Mouse (Mus musculus) heart, postnatal 25 days (tissue): ENCODE data around the gene Dock2. TPM values are rescaled to one million over a fixed set of nuclear protein-coding genes. Genes with fewer than 3 reads are reported as not detected.
"Not testable (repeated sequence)": the region's sequence is repeated elsewhere in the genome, so short reads cannot be mapped to it uniquely, and the experiment has no call there.

Source experiments
- DNase-seq: peaks from one replicate; pipeline ENCODE4 v3.0.0; 2022; ENCODE audit warnings: low spot score
- intact Hi-C: fragments of 180-260 bp; cut with DNase I; formaldehyde crosslinking; loops from one replicate; pipeline ENCODE4 v1.15.1; 2025
- total RNA-seq, 2 experiments: library from RNA; stranded (reverse); gene quantifications; 2 replicates each; pipeline ENCODE4 v1.2.3; 2021

Gene Dock2
- total RNA-seq, 2 experiments from 2014 or later: 2.2 to 2.5 TPM

- intact Hi-C loops: no loop called here
- DNase-seq: no peak
Observed at GRCm38 (mm10) chr11:34240252-34240651, 543.4 kb downstream of the Dock2 start.

DNA sequence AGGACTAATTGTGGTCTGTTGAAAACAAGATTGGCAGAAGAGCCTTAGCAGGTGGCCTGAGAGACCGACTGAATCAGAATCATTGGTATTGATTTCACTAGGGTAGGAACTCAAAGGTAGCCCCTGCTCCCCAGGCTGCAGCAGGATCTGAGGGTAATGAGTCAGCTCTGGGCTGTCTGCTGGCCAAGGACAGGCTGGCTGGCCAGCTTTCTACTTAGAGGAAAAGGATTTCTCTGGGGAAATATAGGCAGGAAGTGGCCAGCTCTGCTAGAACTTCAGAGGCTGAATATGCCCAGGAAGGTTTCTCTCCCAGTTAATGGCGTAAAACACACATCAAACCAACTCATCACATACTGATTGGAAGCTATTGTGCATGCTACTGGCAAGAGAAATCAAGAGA lies 544.0 kb downstream of the Dock2 start:
- no peak for DNase-seq
- intact Hi-C loops: no loop called here

DNA sequence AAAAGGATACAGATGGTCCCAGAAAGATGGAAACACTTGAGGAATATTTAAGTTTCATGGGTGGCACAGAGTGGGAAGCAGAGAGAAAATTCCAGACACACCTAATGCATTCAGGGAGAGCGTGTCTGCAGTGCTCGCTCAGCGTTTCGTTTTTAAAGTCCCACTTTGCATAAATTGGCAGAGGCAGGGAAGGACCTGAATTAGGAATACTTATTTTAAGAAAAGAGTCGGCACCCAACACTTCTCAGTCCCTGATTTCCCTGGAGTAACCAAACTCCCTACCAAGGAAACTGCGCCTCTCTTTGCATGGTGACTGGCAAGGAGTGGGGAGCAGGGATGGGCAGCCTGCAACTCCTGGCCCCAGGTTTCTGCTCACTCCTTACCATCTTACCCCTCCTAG lies 546.8 kb downstream of the Dock2 start:
- no peak for DNase-seq
- intact Hi-C loops: no loop called here

DNA sequence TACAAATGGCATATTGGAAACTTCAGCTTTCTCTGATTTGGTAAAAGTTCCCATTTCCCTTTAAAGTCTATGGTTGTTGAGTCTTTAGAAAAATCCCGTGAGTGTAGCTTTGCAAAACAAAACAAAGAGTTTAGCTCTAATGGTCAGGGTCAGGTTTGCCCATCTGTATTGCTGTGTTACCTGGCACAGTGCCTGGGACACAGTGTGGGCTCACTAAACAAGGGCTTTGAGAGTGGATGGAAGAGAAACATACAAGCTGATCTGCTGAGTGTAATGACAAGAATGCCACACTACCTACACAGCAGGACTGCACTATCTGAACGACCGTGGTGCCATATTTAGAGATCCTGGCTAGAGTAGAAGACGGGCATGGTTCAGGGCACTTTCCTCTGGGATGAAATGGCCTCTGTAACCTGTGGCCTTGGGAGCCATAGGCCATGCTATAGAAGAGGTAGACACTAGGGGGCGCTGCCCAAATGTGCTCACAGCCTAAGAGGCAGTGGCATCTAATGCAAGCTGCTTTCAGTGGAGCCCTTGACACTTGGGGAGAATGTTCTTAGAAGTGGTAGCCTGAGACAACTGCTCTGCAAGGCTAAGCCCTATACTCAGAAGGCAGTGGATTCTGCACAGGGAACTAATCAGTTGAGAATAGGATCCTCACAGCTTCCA lies 547.5 kb downstream of the Dock2 start:
- intact Hi-C loops: no loop called here
- no peak for DNase-seq

DNA sequence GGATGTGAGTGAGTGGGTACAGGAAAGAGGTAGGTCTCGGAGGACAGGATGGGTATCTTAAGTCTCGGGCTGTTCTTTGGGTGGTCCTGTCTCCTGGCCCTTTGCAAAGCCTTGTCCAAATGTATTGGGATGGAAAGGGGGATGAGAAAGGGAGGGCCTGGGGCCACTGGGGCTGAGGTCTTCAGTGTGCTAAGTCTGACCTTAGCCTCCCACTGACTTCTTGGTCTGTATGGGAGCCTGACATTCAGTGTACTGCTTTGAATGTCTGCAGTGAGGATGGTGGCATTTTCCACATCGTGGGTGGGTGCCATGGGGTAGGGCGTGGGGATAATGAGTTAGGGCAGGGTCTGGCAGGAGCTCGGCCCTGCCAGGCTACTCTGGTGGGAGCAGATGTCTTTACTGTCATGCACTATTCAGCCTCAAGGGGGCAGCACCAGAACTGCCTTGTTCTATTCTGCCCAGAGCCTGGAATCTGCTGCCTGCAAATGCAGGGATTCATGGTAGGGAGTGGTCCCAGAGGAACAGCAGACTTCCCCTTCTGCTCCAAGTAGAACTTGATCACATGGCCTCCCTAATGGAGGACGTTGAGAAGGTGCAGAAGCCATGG lies 554.8 kb downstream of the Dock2 start:
- intact Hi-C loops: no loop called here
- DNase-seq: no peak

GRCm38 (mm10) chr11:34227180-34227579 lies 556.5 kb downstream of the Dock2 start:
- no peak for DNase-seq
- intact Hi-C loops: no loop called here

DNA sequence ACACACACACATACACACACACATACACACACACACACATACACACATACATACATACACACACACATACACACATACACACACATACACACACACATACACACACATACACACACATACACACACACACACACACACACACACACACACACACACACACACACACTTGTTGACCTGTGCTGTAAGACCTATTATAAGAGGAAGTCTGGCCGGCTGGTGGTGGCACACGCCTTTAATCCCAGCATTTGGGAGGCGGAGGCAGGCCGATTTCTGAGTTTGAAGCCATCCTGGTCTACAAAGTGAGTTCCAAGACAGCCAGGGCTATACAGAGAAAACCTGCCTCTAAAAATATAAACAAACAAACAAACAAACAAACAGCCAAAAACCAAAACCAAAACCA lies 563.1 kb downstream of the Dock2 start:
- intact Hi-C loops, DNase-seq: not testable (repeated sequence)

GRCm38 (mm10) chr11:34212853-34213252 lies 570.8 kb downstream of the Dock2 start:
- DNase-seq: no peak
- intact Hi-C loops: loop anchor here (1.0 to 10.0 kb wide), 4 partner anchors 64 to 251 kb away; partner anchors contain the start of gene Kcnmb1

DNA sequence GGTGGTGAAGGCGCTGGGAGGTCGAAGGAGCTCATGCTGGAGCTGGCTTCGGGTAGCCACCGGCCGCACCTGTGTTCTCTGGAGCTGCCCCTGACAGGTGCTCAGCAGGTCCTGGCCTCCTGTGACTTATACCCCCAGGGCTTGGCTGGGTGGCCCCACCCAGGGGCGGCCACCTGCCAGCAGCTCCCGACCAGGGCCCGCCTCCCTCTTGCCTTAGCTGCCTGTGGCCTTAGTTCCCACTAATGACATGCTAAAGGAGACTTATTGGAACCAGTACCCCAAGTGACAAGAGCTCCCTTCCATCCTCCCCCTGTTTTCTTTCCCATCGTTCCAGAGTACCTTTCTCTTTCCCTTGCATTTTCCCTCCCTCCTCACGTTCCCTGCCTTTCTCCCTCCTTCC lies 575.7 kb downstream of the Dock2 start, which contains the start of gene Foxi1:
Foxi1 (minus strand) TSS at position 101 of the 400 bp plus-strand sequence.
- intact Hi-C loops: no loop called here
- no peak for DNase-seq

DNA sequence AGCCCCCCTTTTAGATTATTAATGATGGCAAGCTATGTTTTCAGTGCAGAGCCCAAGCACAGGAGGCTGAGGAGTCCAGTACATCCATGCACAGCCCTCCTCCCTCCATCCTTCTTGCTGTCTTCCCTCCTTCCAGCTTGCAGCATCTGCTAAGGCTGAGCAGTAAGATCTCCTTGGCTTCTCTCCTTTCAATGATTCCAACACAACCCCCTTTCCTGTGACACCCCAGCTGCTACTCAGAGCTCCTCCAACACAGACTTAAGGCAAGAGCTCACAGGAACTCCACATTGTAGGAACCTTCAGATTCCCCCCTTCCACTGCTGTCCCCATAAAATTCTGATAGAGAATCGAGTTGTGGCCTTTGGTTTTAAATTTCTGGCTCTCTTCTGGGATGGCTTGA lies 580.9 kb downstream of the Dock2 start:
- no peak for DNase-seq
- intact Hi-C loops: no loop called here

- no peak for DNase-seq
- intact Hi-C loops: no loop called here
Observed at GRCm38 (mm10) chr11:34195142-34195541, 588.5 kb downstream of the Dock2 start.

DNA sequence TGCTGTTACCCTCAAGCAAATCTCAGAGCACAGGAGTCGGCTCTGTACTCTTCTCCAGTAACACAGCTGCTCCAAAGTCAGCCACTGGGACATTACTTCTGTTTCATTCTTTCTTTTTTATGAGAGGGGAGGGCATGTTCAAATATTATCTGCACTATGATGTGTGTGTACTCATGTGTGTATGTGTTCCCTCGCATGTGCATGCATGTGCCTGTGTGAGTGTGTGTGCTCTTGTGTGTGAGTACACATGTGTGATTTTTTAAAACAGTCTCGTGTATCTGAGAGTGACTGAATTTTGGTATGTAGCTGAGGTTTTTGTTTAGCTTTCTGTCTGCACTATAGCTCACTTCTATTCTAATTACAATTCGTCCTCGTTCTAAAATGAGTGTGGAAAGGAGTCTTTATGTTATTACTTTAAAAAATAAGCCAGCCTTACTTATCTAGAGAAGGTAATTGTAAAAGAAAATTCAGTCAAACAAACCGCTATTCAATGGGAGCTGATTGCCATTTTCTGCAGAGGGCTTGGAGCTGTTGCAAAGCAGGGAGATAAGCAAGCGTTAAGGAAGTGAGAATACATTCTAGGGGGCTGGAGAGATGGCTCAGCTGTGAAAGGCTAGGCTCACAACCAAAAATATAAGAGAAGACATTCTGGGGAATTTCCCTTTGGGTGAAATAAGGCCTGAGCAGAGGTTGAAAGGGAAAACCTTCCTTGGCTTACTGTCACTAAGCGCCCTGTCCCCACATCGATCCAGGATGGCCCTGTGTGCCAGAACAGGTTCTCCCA lies 589.3 kb downstream of the Dock2 start:
- intact Hi-C loops: loop anchor here (5.0 kb wide), 1 partner anchor 37 kb away; no protein-coding TSS in a partner anchor

DNA sequence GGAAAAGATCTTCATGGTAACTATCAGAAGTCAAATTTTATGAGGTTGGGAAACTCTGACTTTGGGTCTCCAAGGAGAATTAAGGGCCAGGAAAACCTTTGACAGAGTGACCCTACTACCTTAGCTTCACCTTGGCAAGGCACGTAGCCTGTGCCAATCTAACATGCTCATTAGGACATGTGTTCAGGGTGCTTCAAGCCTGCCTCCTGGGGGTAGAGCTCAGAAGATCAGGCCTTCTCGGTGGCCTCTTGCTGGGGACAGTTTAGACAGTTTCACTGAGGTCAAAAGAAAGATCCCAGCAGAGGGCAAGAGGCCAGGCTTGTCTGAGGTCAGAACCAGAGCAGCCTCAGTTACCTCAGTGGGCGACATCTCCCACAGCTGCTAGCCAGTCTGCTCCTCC lies 590.0 kb downstream of the Dock2 start:
- intact Hi-C loops: loop anchor here (5.0 kb wide), 1 partner anchor 36 kb away; no protein-coding TSS in a partner anchor
- DNase-seq: no peak

More for the DNA sequence above, 589.3 kb downstream of the Dock2 start:
- DNase-seq: no peak

- intact Hi-C loops: no loop called here
- DNase-seq: no peak
Observed at GRCm38 (mm10) chr11:34184266-34184665, 599.4 kb downstream of the Dock2 start.

DNA sequence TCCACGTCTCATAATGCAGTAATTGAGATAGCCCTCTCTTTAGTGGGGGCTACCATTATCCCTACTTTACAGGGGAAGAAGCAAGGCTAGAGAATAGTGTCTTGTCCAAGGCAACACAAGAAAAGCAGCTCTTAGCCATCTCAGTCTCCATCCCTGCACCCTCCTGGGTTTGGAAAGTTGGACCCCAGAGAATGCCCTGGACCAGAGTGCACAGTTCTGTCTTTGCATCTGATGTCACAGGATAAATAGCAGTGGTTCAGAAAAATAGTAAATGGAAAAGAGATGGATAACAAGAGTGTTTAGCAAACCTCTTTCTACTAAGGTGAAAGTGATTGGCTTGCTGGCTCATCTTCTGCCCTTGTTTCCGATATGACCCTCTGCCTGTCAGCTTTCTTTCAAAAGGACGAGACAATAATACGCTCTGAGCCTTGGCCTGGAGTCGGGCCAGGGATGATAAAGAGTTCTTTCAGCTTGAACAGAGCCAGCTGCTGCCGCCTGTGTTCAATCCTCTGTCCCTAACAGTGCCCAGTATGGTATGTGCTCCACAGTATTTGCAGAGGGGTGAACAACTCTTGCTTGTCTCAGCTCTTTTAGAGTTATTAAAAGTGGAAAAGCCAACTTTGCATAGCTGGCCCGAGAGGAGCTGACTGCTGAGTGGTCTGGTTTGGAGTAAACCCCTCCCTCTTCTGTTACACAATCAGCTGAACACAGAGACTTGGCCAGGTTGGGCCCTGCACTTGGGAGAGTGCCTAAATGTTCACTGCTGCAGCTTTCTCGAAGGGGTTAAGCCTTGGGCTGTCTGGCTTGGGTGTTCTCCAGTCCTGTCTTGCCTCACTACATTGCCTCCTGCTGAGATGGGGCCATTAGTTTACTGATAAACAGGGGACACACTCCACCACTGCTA lies 602.2 kb downstream of the Dock2 start:
- intact Hi-C loops: no loop called here
- DNase-seq: peak; percentile 39

DNA sequence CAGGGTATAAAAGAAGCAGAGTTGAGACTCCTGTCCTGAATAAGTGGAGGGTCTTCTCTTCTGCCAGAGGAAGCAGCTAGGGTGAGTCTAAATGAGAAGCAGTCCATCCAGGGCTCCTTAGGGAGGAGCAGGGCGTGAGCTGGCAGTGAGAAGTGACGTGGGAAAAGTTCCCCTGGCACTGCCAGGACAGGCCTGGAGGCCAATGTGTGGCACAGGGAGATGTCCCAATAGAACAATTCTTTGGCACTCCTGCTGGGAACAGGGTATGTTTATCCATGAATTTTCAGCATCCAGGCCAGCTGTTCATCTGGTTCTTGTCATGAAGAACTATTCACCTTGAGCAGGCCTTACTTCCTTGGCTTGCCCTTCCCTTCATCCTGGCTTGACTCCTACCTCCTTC lies 604.9 kb downstream of the Dock2 start:
- intact Hi-C loops: no loop called here
- DNase-seq: no peak
